Mouse (Mus musculus) MEL (cell line): ENCODE results near the gene Adamtsl2. TPM values are rescaled to one million over a fixed set of nuclear protein-coding genes. Genes with fewer than 3 reads are reported as not detected.

ENCODE experiments used
- DNase-seq: peaks from one replicate; pipeline ENCODE4 v3.0.0; 2011; ENCODE audit warnings: low read depth, low spot score
- H3K27ac ChIP-seq: 2 replicates; pipeline ENCODE4 v1.5.1; 2012; ENCODE audit warnings: low read depth, mild to moderate bottlenecking, control low read depth, low read length, moderate library complexity; ENCODE audit not compliant: control insufficient read depth
- H3K27me3 ChIP-seq, 2 experiments: fragments of 150-350 bp in 1 of 2; sonication (generic) in 1 of 2; 2 replicates each; pipeline ENCODE4 v1.6.1; 2012; ENCODE audit warnings: low read length in 2 of 2, mild to moderate bottlenecking in 2 of 2, improper control_type of control experiment in 1 of 2, moderate library complexity in 1 of 2; ENCODE audit not compliant: insufficient read depth in 2 of 2, control insufficient read depth in 1 of 2
- H3K36me3 ChIP-seq, 2 experiments: 2 replicates each; pipeline ENCODE4 v1.6.1; 2012 to 2014; ENCODE audit warnings: low read length in 2 of 2, improper control_type of control experiment in 1 of 2, inconsistent platforms in 1 of 2, mild to moderate bottlenecking in 1 of 2; ENCODE audit not compliant: insufficient read depth in 2 of 2, control insufficient read depth in 1 of 2
- H3K4me1 ChIP-seq, 2 experiments: fragments of 150-350 bp in 1 of 2; sonication (generic) in 1 of 2; 2 replicates each; pipeline ENCODE4 v1.6.1; 2012; ENCODE audit warnings: low read length in 2 of 2, improper control_type of control experiment in 1 of 2, mild to moderate bottlenecking in 1 of 2; ENCODE audit not compliant: insufficient read depth in 2 of 2, control insufficient read depth in 1 of 2
- H3K4me3 ChIP-seq, 2 experiments: fragments of 150-350 bp in 1 of 2; sonication (generic) in 1 of 2; 2 replicates each; pipeline ENCODE4 v1.5.1; 2012; ENCODE audit warnings: low read depth in 2 of 2, low read length in 2 of 2, mild to moderate bottlenecking in 2 of 2, moderate library complexity in 2 of 2, control low read depth in 1 of 2, improper control_type of control experiment in 1 of 2; ENCODE audit not compliant: control insufficient read depth in 1 of 2, insufficient read depth in 1 of 2
- H3K79me2 ChIP-seq: 2 replicates; pipeline ENCODE4 v1.6.1; 2012; ENCODE audit warnings: mild to moderate bottlenecking, low read length, moderate library complexity; ENCODE audit not compliant: control insufficient read depth, poor library complexity, insufficient read depth
- H3K9ac ChIP-seq: 2 replicates; pipeline ENCODE4 v1.6.1; 2012; ENCODE audit warnings: low read depth, mild to moderate bottlenecking, control low read depth, low read length, moderate library complexity; ENCODE audit not compliant: control insufficient read depth, poor library complexity, severe bottlenecking
- H3K9me3 ChIP-seq: fragments of 150-350 bp; sonication (generic); replicated peaks from 2 replicates; pipeline ENCODE4 v1.6.1; 2012; ENCODE audit warnings: mild to moderate bottlenecking, low read length, improper control_type of control experiment, moderate library complexity; ENCODE audit not compliant: insufficient read depth
- BHLHE40 ChIP-seq: IDR thresholded peaks from 2 replicates; pipeline ENCODE4 v1.6.1; 2012; ENCODE audit warnings: low read depth, mild to moderate bottlenecking, inconsistent platforms, low read length, improper control_type of control experiment, borderline replicate concordance
- CHD1 ChIP-seq: IDR thresholded peaks from 2 replicates; pipeline ENCODE4 v1.6.1; 2012; ENCODE audit warnings: low read depth, mild to moderate bottlenecking, inconsistent platforms, low read length, improper control_type of control experiment
- CHD2 ChIP-seq: IDR thresholded peaks from 2 replicates; pipeline ENCODE4 v1.6.1; 2011; ENCODE audit warnings: low read length, improper control_type of control experiment
- CTCF ChIP-seq, 3 experiments: IDR thresholded peaks in 2 of 3; conservative IDR thresholded peaks in 1 of 3; 2 replicates each; pipeline ENCODE4 v1.5.1; 2011 to 2012; ENCODE audit warnings: low read length in 3 of 3, low read depth in 2 of 3, mild to moderate bottlenecking in 2 of 3, improper control_type of control experiment in 1 of 3, inconsistent platforms in 1 of 3, mixed read lengths in 1 of 3, moderate library complexity in 1 of 3; ENCODE audit not compliant: control insufficient read depth in 1 of 3, insufficient read depth in 1 of 3, poor library complexity in 1 of 3, severe bottlenecking in 1 of 3
- EP300 ChIP-seq, 2 experiments: IDR thresholded peaks; 2 replicates each; pipeline ENCODE4 v1.6.1; 2011; ENCODE audit warnings: improper control_type of control experiment in 2 of 2, low read length in 2 of 2, low read depth in 1 of 2, mild to moderate bottlenecking in 1 of 2
- ETS1 ChIP-seq: IDR thresholded peaks from 2 replicates; pipeline ENCODE4 v1.6.1; 2012; ENCODE audit warnings: low read depth, mild to moderate bottlenecking, inconsistent platforms, low read length, improper control_type of control experiment, moderate library complexity
- HCFC1 ChIP-seq: IDR thresholded peaks from 2 replicates; pipeline ENCODE4 v1.6.1; 2012; ENCODE audit warnings: low read depth, mild to moderate bottlenecking, inconsistent platforms, low read length, improper control_type of control experiment, moderate library complexity
- JUND ChIP-seq: IDR thresholded peaks from 2 replicates; pipeline ENCODE4 v1.6.1; 2011; ENCODE audit warnings: low read depth, mild to moderate bottlenecking, improper control_type of control experiment, low read length
- MAFK ChIP-seq: IDR thresholded peaks from 2 replicates; pipeline ENCODE4 v1.6.1; 2011; ENCODE audit warnings: low read depth, mild to moderate bottlenecking, low read length, improper control_type of control experiment, borderline replicate concordance
- MAX ChIP-seq: IDR thresholded peaks from 2 replicates; pipeline ENCODE4 v1.6.1; 2011; ENCODE audit warnings: low read length, improper control_type of control experiment
- MXI1 ChIP-seq: IDR thresholded peaks from 2 replicates; pipeline ENCODE4 v1.6.1; 2011; ENCODE audit warnings: mild to moderate bottlenecking, low read depth, low read length, improper control_type of control experiment
- NELFE ChIP-seq: IDR thresholded peaks from 2 replicates; pipeline ENCODE4 v1.6.1; 2011; ENCODE audit warnings: low read depth, low read length, improper control_type of control experiment
- POLR2AphosphoS2 ChIP-seq: IDR thresholded peaks from 2 replicates; pipeline ENCODE4 v1.6.1; 2011; ENCODE audit warnings: low read length, improper control_type of control experiment
- RAD21 ChIP-seq: IDR thresholded peaks from 2 replicates; pipeline ENCODE4 v1.6.1; 2011; ENCODE audit warnings: mild to moderate bottlenecking, low read depth, low read length, improper control_type of control experiment
- RCOR1 ChIP-seq: IDR thresholded peaks from 2 replicates; pipeline ENCODE4 v1.6.1; 2012; ENCODE audit warnings: low read depth, mild to moderate bottlenecking, inconsistent platforms, low read length, improper control_type of control experiment
- SMC3 ChIP-seq: IDR thresholded peaks from 2 replicates; pipeline ENCODE4 v1.6.1; 2011; ENCODE audit warnings: low read depth, low read length, improper control_type of control experiment
- TCF12 ChIP-seq: IDR thresholded peaks from 2 replicates; pipeline ENCODE4 v1.6.1; 2014; ENCODE audit warnings: low read depth, mild to moderate bottlenecking, inconsistent platforms, low read length, improper control_type of control experiment, moderate library complexity
- UBTF ChIP-seq: IDR thresholded peaks from 2 replicates; pipeline ENCODE4 v1.6.1; 2012; ENCODE audit warnings: low read depth, mild to moderate bottlenecking, inconsistent platforms, low read length, improper control_type of control experiment, moderate library complexity, borderline replicate concordance; ENCODE audit not compliant: insufficient read depth
- USF1 ChIP-seq: IDR thresholded peaks from 2 replicates; pipeline ENCODE4 v1.6.1; 2014; ENCODE audit warnings: low read depth, mild to moderate bottlenecking, inconsistent platforms, low read length, improper control_type of control experiment, moderate library complexity
- ZC3H11A ChIP-seq: IDR thresholded peaks from 2 replicates; pipeline ENCODE4 v1.6.1; 2012; ENCODE audit warnings: low read depth, mild to moderate bottlenecking, inconsistent platforms, low read length, improper control_type of control experiment
- polyA plus RNA-seq, 2 experiments: library from polyadenylated mRNA; stranded (reverse) in 1 of 2; unstranded in 1 of 2; fragments of >175 nt in 1 of 2; fragments of >200 nt in 1 of 2; gene quantifications; 2 replicates each; pipeline versions ENCODE4 v1.2.1 to v1.2.4; 2012; ENCODE audit warnings: low replicate concordance in 2 of 2, low read depth in 1 of 2; ENCODE audit not compliant: insufficient read length in 2 of 2, insufficient read depth in 1 of 2, missing spikeins in 1 of 2
- total RNA-seq: library from RNA; depleted of rRNA; stranded (reverse); fragments of 300-350 nt; gene quantifications from 2 replicates; pipeline ENCODE4 v1.2.3, GENCODE M21; 2012

Adamtsl2 gene
- total and polyA plus RNA-seq, 3 experiments: not detected

DNA sequence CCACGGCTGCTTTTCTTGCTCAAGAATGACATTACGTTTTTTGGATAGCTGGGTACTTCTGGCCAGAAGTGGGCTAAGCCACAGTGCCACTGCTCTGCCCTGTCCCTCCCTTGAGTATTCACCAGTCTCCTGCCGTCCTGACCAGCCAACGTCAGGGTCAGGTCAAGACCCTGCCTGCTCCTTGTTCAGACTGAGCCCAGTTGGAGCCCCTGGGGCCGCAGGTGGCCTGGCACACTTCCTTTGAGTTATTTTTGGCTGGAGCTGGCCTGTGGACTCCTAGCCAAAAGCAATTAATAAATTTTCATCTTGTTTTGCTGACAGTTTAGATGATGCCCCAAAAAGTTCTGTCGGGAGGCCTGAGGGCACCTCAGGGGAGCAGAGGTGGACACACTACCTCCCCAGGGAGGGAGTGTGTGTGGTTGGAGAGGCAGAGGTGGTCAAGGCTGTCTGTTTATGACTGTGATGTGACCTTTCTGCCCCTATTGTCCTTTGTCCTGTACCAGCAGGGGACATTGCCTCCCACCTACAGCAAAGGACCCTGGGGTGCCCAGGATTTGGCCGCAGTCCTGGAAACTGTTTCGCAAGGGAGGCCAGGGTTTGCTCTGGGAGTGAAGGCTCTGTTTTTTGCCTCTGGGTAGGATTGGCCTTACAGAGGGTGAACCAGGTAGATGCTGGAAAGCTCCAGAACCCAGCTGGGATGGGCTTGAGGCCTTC lies 36.9 kb upstream of the Adamtsl2 start:
- no peaks in the 10 kb centered on the region for H3K79me2 ChIP-seq
- no peak overlapping the region for H3K4me3 ChIP-seq
- H3K9ac ChIP-seq: no peak overlapping the region
- H3K27me3 ChIP-seq: peaks cover 8% of the 10 kb centered on the region in 2 experiments; a peak in 3 of 4 replicates
- no peak for DNase-seq
- no peak overlapping the region for H3K27ac ChIP-seq
- H3K36me3 ChIP-seq: no peaks in the 10 kb centered on the region
- no peaks in the 10 kb centered on the region for H3K9me3 ChIP-seq
- H3K4me1 ChIP-seq: peaks cover 0 to 7% of the 10 kb centered on the region in 2 experiments; a peak in 1 of 4 replicates
- no peak for TF ChIP-seq NELFE
- TF ChIP-seq BHLHE40: no peak
- TF ChIP-seq ETS1: no peak
- no peak for TF ChIP-seq MXI1
- no peak for TF ChIP-seq CHD2
- no peak for TF ChIP-seq USF1

DNA sequence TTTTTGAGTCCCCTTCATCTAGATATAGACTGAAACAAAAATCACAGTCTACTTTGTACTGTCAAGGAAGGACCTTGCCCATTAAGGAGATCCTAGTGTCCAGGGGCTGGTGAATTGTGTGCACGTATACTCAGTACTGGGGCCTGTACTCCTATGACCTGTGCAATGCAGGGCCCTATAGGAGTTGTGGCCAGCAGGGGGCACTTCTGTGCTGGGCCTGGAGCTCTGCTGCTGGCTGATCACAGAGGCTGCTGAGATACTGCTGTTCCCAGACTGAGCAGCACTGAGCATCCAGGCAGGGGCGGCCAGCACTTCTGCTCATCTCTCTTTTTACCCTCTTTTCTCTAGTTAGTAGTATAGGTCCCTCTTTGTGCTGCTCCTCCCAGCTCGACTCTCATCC lies 35.7 kb upstream of the Adamtsl2 start:
- H3K79me2 ChIP-seq: no peaks in the 10 kb centered on the region
- no peak overlapping the region for H3K9ac ChIP-seq
- no peak overlapping the region for H3K27ac ChIP-seq
- no peak for TF ChIP-seq EP300 (IDR thresholded peaks at IDR 0.05; ENCODE audit: low read depth in 1 of 2, low read length in 2 of 2)
- peak; percentile 70 for TF ChIP-seq RAD21
- TF ChIP-seq SMC3: peak; percentile 93
- peak; percentile 75 to 91 (median 82) for TF ChIP-seq CTCF (IDR thresholded peaks at IDR 0.05 in 2 of 3, conservative IDR thresholded peaks at IDR 0.05 in 1 of 3; ENCODE audit: control insufficient read depth in 1 of 3, insufficient read depth in 1 of 3, low read depth in 2 of 3, low read length in 3 of 3, poor library complexity in 1 of 3, severe bottlenecking in 1 of 3)
- TF ChIP-seq TCF12: no peak
- peak; percentile 61 for TF ChIP-seq ZC3H11A
- peaks cover 0 to under 1% of the 10 kb centered on the region in 2 experiments; a peak in 1 of 4 replicates for H3K4me1 ChIP-seq
- DNase-seq: peak; percentile 75
- no peaks in the 10 kb centered on the region for H3K9me3 ChIP-seq
- no peaks in the 10 kb centered on the region for H3K36me3 ChIP-seq
- H3K4me3 ChIP-seq: no peak overlapping the region
- H3K27me3 ChIP-seq: peaks cover 8 to 14% of the 10 kb centered on the region in 2 experiments

DNA sequence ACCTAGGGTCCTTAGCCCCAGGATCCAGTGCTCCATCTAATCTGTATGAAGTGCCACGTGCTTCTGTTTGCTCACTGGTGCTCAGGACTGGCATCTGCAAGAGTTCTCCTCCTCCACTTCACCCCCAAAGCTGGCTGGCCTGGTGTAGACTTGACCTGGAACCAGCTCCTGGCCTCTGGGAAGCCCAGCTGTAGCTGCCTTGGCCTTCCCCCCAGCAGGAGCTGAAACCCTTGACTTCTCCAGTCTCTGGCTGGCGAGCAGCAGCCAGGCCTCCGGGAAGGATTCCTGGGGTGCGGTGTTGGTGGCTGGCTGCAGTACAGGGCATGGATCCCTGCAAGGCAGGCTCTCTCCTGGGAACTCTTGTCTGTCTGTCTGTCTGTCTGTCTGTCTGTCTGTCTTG lies 35.0 kb upstream of the Adamtsl2 start:
- H3K9ac ChIP-seq: no peak overlapping the region
- no peaks in the 10 kb centered on the region for H3K4me1 ChIP-seq
- no peaks in the 10 kb centered on the region for H3K79me2 ChIP-seq
- H3K27me3 ChIP-seq: peaks cover 8 to 19% of the 10 kb centered on the region in 2 experiments
- TF ChIP-seq TCF12 (no peak), JUND (no peak), CHD1 (no peak), BHLHE40 (no peak), HCFC1 (no peak), NELFE (no peak), UBTF (no peak), POLR2AphosphoS2 (no peak), RCOR1 (no peak), MXI1 (no peak), MAX (no peak), MAFK (no peak), EP300 (IDR thresholded peaks at IDR 0.05; ENCODE audit: low read depth in 1 of 2, low read length in 2 of 2) (no peak)
- H3K4me3 ChIP-seq: no peak overlapping the region
- H3K9me3 ChIP-seq: no peaks in the 10 kb centered on the region
- no peaks in the 10 kb centered on the region for H3K36me3 ChIP-seq
- no peak overlapping the region for H3K27ac ChIP-seq
- DNase-seq: no peak
